Comparison of ENCODE assay signal across 16 mouse cellular contexts in genomic region chr4:136804343-136804742, GRCm38 (mm10). TPM values are rescaled to one million over a fixed set of nuclear protein-coding genes. Genes with fewer than 3 reads are reported as not detected.
DNase-seq lines count a peak whose midpoint lies in the region.
"Had no signal": no experiment of that assay in that cellular context is flagged by ENCODE, and none has a peak within 500 bp of the region (broad histone marks: within the 10 kb centered on the region; RNA-seq: fewer than 3 reads in every experiment).

No protein-coding gene starts in this region.

- peak; percentile 49 for DNase-seq in kidney, adult 18-20 months
- DNase-seq in kidney, postnatal 4 days: no peak
- DNase-seq in lung, adult 18-20 months: peak; percentile 58 to 69
- DNase-seq in lung, postnatal 10 days: no peak
- DNase-seq in fat pad, adult 2 months (ENCODE audit: extremely low read depth, low read depth, low spot score): peak; percentile 23
- DNase-seq in gonadal fat pad, adult 2 months (ENCODE audit: low read depth): peak; percentile 17
- DNase-seq in ovary, postnatal 14 days (ENCODE audit: low spot score): no peak
- DNase-seq: adrenal gland, postnatal 25 days; B cell, adult 2 months; cerebellum, adult 11-12 months; cerebellum, adult 9-11 months; gastrocnemius, postnatal 10 days; heart, postnatal 36 days; right cerebral cortex, postnatal 25 days; thymus, adult 18-20 months; thymus, postnatal 25 days had no signal

RNA-seq across cellular contexts. Expression of gene Ephb2, which starts 31.4 kb away (rescaled TPM):
- 14.4 and 20.6 TPM in 2 replicates for polyA plus RNA-seq in gonadal fat pad, adult 2 months (2012; rRNA removed)

Comparison
In these comparisons a context has a peak if more than half of its experiments do, and no peak if none do; other contexts are left out.
1. DNase-seq: peak in kidney, adult 18-20 months (single experiment), lung, adult 18-20 months (2 of 2), fat pad, adult 2 months (single experiment) and gonadal fat pad, adult 2 months (single experiment); none in kidney, postnatal 4 days (0 of 2), lung, postnatal 10 days (single experiment) and ovary, postnatal 14 days (single experiment).